Mouse (Mus musculus) small intestine, adult 2 months (tissue): Measurements from ENCODE around the gene Pdlim4.

ENCODE experiments used
- CTCF ChIP-seq: fragments of 200-500 bp; IDR thresholded peaks from 2 replicates; pipeline ENCODE4 v1.5.1; 2012; ENCODE audit warnings: low read depth, mild to moderate bottlenecking, control low read depth, inconsistent platforms, low read length, moderate library complexity, mixed read lengths; ENCODE audit not compliant: insufficient replicate concordance, insufficient read length; ENCODE audit errors: extremely low read depth
- POLR2A ChIP-seq: fragments of 200-500 bp; IDR thresholded peaks from 2 replicates; pipeline ENCODE4 v1.6.1; 2012; ENCODE audit warnings: low read depth, mild to moderate bottlenecking, control low read depth, inconsistent platforms, low read length, moderate library complexity

GRCm38 (mm10) chr11:54021396-54022093, 47.3 kb downstream of the Pdlim4 start:
- TF ChIP-seq POLR2A (no peak), CTCF (no peak)
